Mouse (Mus musculus) brain, embryonic 14.5 days (tissue): ENCODE data around the gene Crb1. TPM values are rescaled to one million over a fixed set of nuclear protein-coding genes. Genes with fewer than 3 reads are reported as not detected.

Experiments
- DNase-seq: peaks from one replicate; pipeline ENCODE4 v3.0.0-alpha.2; 2011; ENCODE audit warnings: low read depth
- CTCF ChIP-seq: fragments of 200-500 bp; IDR thresholded peaks from 2 replicates; pipeline ENCODE4 v1.5.1; 2012; ENCODE audit warnings: inconsistent platforms, mild to moderate bottlenecking, moderate library complexity, borderline replicate concordance; ENCODE audit not compliant: insufficient read depth, insufficient read length; ENCODE audit errors: extremely low read depth
- POLR2A ChIP-seq: fragments of 200-500 bp; IDR thresholded peaks from 2 replicates; pipeline ENCODE4 v1.6.1; 2012; ENCODE audit warnings: mild to moderate bottlenecking, inconsistent platforms, borderline replicate concordance; ENCODE audit not compliant: poor library complexity, insufficient read depth, insufficient read length, severe bottlenecking; ENCODE audit errors: extremely low read depth
- polyA plus RNA-seq: library from polyadenylated mRNA; depleted of rRNA; stranded (reverse); fragments of >200 nt; gene quantifications from 2 replicates; pipeline ENCODE4 v1.2.3, GENCODE M21; 2012

The Crb1 gene
- polyA plus RNA-seq, 1 experiment = 4.4 TPM

- TF ChIP-seq CTCF (no peak), POLR2A (no peak)
- peak; percentile 56 for DNase-seq
Observed at GRCm38 (mm10) chr1:139203026-139203425, 173.9 kb downstream of the Crb1 start.

- DNase-seq = peak; percentile 19
- TF ChIP-seq POLR2A (no peak), CTCF (no peak)
Observed at GRCm38 (mm10) chr1:139194428-139195028, 182.4 kb downstream of the Crb1 start.

GRCm38 (mm10) chr1:139194011-139194410, 182.9 kb downstream of the Crb1 start:
- TF ChIP-seq POLR2A (no peak), CTCF (no peak)
- no peak for DNase-seq

- TF ChIP-seq CTCF (no peak), POLR2A (no peak)
- DNase-seq = no peak
Observed at GRCm38 (mm10) chr1:139192635-139193034, 184.3 kb downstream of the Crb1 start.

GRCm38 (mm10) chr1:139180481-139181149, 196.3 kb downstream of the Crb1 start:
- no peak for DNase-seq
- no peak for TF ChIP-seq POLR2A
- TF ChIP-seq CTCF = no peak

GRCm38 (mm10) chr1:139179707-139180106, 197.2 kb downstream of the Crb1 start:
- no peak for TF ChIP-seq POLR2A
- TF ChIP-seq CTCF = no peak
- no peak for DNase-seq

- TF ChIP-seq POLR2A = no peak
- no peak for TF ChIP-seq CTCF
- DNase-seq = no peak
Observed at GRCm38 (mm10) chr1:139174058-139174832, 202.7 kb downstream of the Crb1 start.

- peak; percentile 63 for DNase-seq
- no peak for TF ChIP-seq POLR2A
- peak; percentile 48; the same call in 1 of the 2 replicates for TF ChIP-seq CTCF
Observed at GRCm38 (mm10) chr1:139162814-139163213, 214.1 kb downstream of the Crb1 start.

- DNase-seq = peak; percentile 41
- TF ChIP-seq POLR2A (no peak), CTCF (peak; percentile 40; the same call in 1 of the 2 replicates)
Observed at GRCm38 (mm10) chr1:139161619-139162018, 215.3 kb downstream of the Crb1 start.

GRCm38 (mm10) chr1:139156397-139156796, 220.5 kb downstream of the Crb1 start:
- peak; percentile 80 for DNase-seq
- TF ChIP-seq POLR2A (no peak), CTCF (peak; percentile 72)

- TF ChIP-seq POLR2A (no peak), CTCF (no peak)
- peak; percentile 91 for DNase-seq
Observed at GRCm38 (mm10) chr1:139153493-139153892, 223.4 kb downstream of the Crb1 start.
